Mouse (Mus musculus) embryonic facial prominence, embryonic 15.5 days (tissue): ENCODE data around the gene Prickle1. TPM values are rescaled to one million over a fixed set of nuclear protein-coding genes. Genes with fewer than 3 reads are reported as not detected.
A peak's percentile ranks its signal among the peaks of the same experiment; 100 is the strongest.

ENCODE experiments used
- ATAC-seq: fragments of 200-750 bp; cut with Nextera tagmentation; 2 replicates; pipeline ENCODE4 v1.8.0; 2017; ENCODE audit warnings: low read depth, moderate TSS enrichment; ENCODE audit not compliant: insufficient number of reproducible peaks, low FRiP score, low TSS enrichment
- H3K27ac ChIP-seq: fragments of 300-500 bp; sonication (generic); replicated peaks from 2 replicates; pipeline ENCODE4 v1.5.1; 2015; ENCODE audit warnings: mild to moderate bottlenecking, inconsistent platforms
- H3K27me3 ChIP-seq: fragments of 300-500 bp; sonication (generic); 2 replicates; pipeline ENCODE4 v1.6.1; 2015; ENCODE audit warnings: inconsistent platforms
- H3K36me3 ChIP-seq: fragments of 300-500 bp; sonication (generic); 2 replicates; pipeline ENCODE4 v1.6.1; 2015; ENCODE audit warnings: mild to moderate bottlenecking, inconsistent platforms
- H3K4me1 ChIP-seq: fragments of 300-500 bp; sonication (generic); 2 replicates; pipeline ENCODE4 v1.6.1; 2015; ENCODE audit warnings: inconsistent platforms
- H3K4me2 ChIP-seq: fragments of 300-500 bp; sonication (generic); replicated peaks from 2 replicates; pipeline ENCODE4 v1.6.1; 2015; ENCODE audit warnings: mild to moderate bottlenecking, inconsistent platforms
- H3K4me3 ChIP-seq: fragments of 300-500 bp; sonication (generic); replicated peaks from 2 replicates; pipeline ENCODE4 v1.5.1; 2015; ENCODE audit warnings: mild to moderate bottlenecking, inconsistent platforms
- H3K9ac ChIP-seq: fragments of 300-500 bp; sonication (generic); 2 replicates; pipeline ENCODE4 v1.6.1; 2015; ENCODE audit warnings: inconsistent platforms
- H3K9me3 ChIP-seq: fragments of 300-500 bp; sonication (generic); replicated peaks from 2 replicates; pipeline ENCODE4 v1.6.1; 2016; ENCODE audit warnings: inconsistent platforms
- WGBS: fragments of 180-500 bp; shearing (Covaris S2); methylation state at CpG from one replicate; pipeline ENCODE4 v1.1.7; 2015; 5-methylcytosine and 5-hydroxymethylcytosine counted together
- polyA plus RNA-seq: library from polyadenylated mRNA; unstranded; fragments of >200 nt; fragmentation: Nextera tagmentation; extraction: Ambion mirVana; gene quantifications from 2 replicates; pipeline ENCODE4 v1.2.1, GENCODE M21; 2015

The Prickle1 gene
- polyA plus RNA-seq, 1 experiment from 2014 or later = 40.2 TPM

GRCm38 (mm10) chr15:93548297-93548696 is 47.4 kb downstream of the Prickle1 start:
- Histone ChIP-seq H3K4me3 (no peak overlapping the region), H3K9ac (no peak overlapping the region), H3K9me3 (no peaks in the 10 kb centered on the region), H3K36me3 (no peaks in the 10 kb centered on the region), H3K27ac (no peak overlapping the region), H3K27me3 (no peaks in the 10 kb centered on the region), H3K4me2 (no peak overlapping the region), H3K4me1 (peaks cover 42% of the 10 kb centered on the region)
- ATAC-seq = no peak
- WGBS = 36% methylated on average over 9 of the region's 9 CpGs

GRCm38 (mm10) chr15:93539415-93539814 is 56.3 kb downstream of the Prickle1 start:
- Histone ChIP-seq H3K36me3 (no peaks in the 10 kb centered on the region), H3K27me3 (no peaks in the 10 kb centered on the region), H3K9me3 (no peaks in the 10 kb centered on the region), H3K4me1 (peaks cover 30% of the 10 kb centered on the region), H3K4me2 (no peak overlapping the region), H3K4me3 (no peak overlapping the region), H3K27ac (no peak overlapping the region), H3K9ac (no peak overlapping the region)
- ATAC-seq = no peak
- 86% methylated on average over 3 of the region's 3 CpGs for WGBS

- H3K4me1 ChIP-seq = peaks cover 30% of the 10 kb centered on the region
Observed at GRCm38 (mm10) chr15:93538551-93539205, 57.0 kb downstream of the Prickle1 start.

DNA sequence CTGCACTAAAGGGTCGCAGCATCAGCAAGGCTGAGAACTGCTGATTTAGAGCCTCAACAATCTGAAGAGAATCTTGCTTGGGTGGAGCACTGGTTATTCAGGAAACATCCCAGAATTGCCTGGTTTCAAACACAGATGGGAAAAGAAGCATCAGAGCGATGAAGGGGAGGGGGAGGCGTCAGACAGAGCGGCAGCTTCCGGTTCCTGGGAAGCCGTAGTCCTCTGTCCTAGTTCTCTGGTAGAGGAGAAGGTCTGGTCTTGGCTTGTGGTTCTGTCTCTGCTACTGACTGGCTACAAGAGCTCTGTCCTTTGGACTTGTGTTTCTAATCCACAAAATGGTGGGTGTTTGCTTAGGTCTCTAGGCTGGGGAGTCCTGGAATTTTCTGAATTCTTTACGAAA is 57.9 kb downstream of the Prickle1 start:
- Histone ChIP-seq H3K4me3 (no peak overlapping the region), H3K9ac (no peak overlapping the region), H3K27me3 (no peaks in the 10 kb centered on the region), H3K27ac (no peak overlapping the region), H3K36me3 (no peaks in the 10 kb centered on the region), H3K4me2 (no peak overlapping the region), H3K9me3 (no peaks in the 10 kb centered on the region), H3K4me1 (peaks cover 32% of the 10 kb centered on the region)
- 61% methylated on average over 7 of the region's 7 CpGs for WGBS
- ATAC-seq = no peak

More at GRCm38 (mm10) chr15:93538551-93539205, 57.0 kb downstream of the Prickle1 start:
- no peak overlapping the region for H3K4me3 ChIP-seq
- ATAC-seq = no peak
- no peaks in the 10 kb centered on the region for H3K36me3 ChIP-seq
- no peaks in the 10 kb centered on the region for H3K9me3 ChIP-seq
- no peak overlapping the region for H3K4me2 ChIP-seq
- no peak overlapping the region for H3K9ac ChIP-seq
- 83% methylated on average over 21 of the region's 21 CpGs for WGBS
- 0 out of 2 replicates have a peak overlapping the region, but pooled peaks have one; percentile 4 for H3K27ac ChIP-seq
- no peaks in the 10 kb centered on the region for H3K27me3 ChIP-seq

DNA sequence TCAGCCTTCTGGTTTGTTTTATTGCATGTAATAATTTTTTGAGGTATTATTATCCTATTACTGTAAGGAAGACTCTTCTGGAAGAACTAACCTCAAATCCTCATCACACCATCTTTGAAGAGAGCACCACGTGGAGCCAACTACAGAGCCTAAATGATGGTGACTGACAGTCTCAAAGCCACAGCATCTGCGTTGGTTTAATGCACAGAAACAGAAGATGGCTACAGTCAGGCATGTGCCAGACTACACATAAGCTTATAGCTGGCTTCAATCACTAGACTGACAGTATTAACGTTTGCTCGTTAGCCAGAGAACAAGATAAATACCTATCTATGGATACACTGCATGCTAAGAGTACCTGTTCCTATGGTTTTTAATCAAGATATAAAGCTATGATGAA is 59.5 kb downstream of the Prickle1 start:
- no peak overlapping the region for H3K27ac ChIP-seq
- no peaks in the 10 kb centered on the region for H3K9me3 ChIP-seq
- H3K4me1 ChIP-seq = peaks cover 32% of the 10 kb centered on the region
- H3K9ac ChIP-seq = no peak overlapping the region
- H3K36me3 ChIP-seq = no peaks in the 10 kb centered on the region
- H3K27me3 ChIP-seq = no peaks in the 10 kb centered on the region
- no peak overlapping the region for H3K4me2 ChIP-seq
- ATAC-seq = no peak
- WGBS = 36% methylated on average over 4 of the region's 4 CpGs
- H3K4me3 ChIP-seq = no peak overlapping the region

DNA sequence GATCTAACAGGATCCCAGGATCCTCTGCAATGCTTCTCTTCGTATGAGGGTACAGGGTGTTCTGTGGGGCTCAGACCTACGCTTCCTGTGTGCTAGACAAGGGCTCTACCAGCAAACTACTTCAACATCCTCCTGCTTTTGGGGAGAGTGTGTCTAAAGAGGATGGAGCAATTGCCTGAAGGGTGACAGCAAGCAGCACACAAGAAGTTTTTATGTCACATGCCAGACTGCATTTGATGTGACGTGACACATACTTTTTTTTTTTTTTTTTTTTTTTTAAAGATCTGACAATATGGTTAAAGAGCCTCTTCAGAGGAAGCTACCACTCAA is 65.0 kb downstream of the Prickle1 start:
- 65% methylated on average over 3 of the region's 3 CpGs for WGBS

DNA sequence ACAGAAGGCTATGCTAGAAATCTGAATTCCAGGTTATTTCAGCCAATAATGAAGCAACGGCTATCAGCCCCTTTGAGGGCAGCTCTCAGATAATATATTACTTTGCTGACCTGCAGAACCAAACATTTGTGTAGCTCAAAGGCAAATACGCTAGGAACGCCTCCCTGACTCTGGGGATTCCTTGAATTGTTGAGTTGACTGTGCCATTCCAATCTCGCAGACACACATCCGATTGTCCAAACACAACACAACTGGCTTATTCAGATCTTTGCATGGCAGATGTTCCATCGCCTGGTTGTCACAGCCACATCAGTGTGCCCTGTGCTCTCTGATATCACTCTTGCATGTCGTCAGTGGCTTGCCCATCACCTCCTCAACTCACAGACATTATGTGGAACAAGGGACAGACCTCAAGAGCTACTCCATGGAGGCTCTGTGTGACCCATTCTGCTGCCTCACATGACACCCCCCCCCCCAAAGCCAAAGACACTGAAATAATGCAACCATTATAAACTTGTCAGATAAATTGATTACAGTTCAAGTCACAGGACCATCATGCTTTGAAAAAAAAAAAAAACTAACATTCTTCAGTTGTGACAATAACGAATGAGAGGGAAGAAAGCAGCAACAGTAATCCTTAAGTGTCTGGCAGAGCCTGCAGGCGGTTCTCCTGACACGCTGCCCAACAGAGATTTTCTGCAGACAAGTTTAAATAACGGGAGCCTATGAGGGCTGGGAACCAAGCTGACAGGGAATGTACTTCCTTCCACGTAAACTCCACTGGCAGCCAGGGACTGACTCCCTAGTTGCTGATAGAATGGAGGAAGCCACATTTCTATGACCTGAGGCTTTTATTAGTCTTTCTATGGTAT is 65.6 kb downstream of the Prickle1 start:
- Histone ChIP-seq H3K36me3 (no peaks in the 10 kb centered on the region), H3K27me3 (no peaks in the 10 kb centered on the region), H3K4me2 (no peak overlapping the region), H3K27ac (no peak overlapping the region), H3K9ac (no peak overlapping the region), H3K4me1 (peaks cover 18% of the 10 kb centered on the region), H3K4me3 (no peak overlapping the region), H3K9me3 (no peaks in the 10 kb centered on the region)
- no peak for ATAC-seq
- 49% methylated on average over 12 of the region's 12 CpGs for WGBS

More for the DNA sequence above, 65.0 kb downstream of the Prickle1 start:
- Histone ChIP-seq H3K9me3 (no peaks in the 10 kb centered on the region), H3K4me2 (no peak overlapping the region), H3K27ac (no peak overlapping the region), H3K36me3 (no peaks in the 10 kb centered on the region), H3K27me3 (no peaks in the 10 kb centered on the region), H3K4me1 (peaks cover 18% of the 10 kb centered on the region), H3K4me3 (no peak overlapping the region), H3K9ac (no peak overlapping the region)
- no peak for ATAC-seq

GRCm38 (mm10) chr15:93525305-93525917 is 70.3 kb downstream of the Prickle1 start:
- H3K27me3 ChIP-seq = no peaks in the 10 kb centered on the region
- H3K4me1 ChIP-seq = peaks cover 21% of the 10 kb centered on the region
- H3K9ac ChIP-seq = no peak overlapping the region
- 81% methylated on average over 5 of the region's 5 CpGs for WGBS
- H3K36me3 ChIP-seq = no peaks in the 10 kb centered on the region
- H3K4me2 ChIP-seq = no peak overlapping the region
- H3K4me3 ChIP-seq = no peak overlapping the region
- no peaks in the 10 kb centered on the region for H3K9me3 ChIP-seq
- H3K27ac ChIP-seq = no peak overlapping the region
- ATAC-seq = no peak

- peaks cover 54% of the 10 kb centered on the region for H3K4me1 ChIP-seq
- no peaks in the 10 kb centered on the region for H3K27me3 ChIP-seq
- H3K9ac ChIP-seq = no peak overlapping the region
- H3K27ac ChIP-seq = no peak overlapping the region
- WGBS = 55% methylated on average over 3 of the region's 3 CpGs
- ATAC-seq = no peak
- no peak overlapping the region for H3K4me2 ChIP-seq
- H3K9me3 ChIP-seq = no peaks in the 10 kb centered on the region
- no peaks in the 10 kb centered on the region for H3K36me3 ChIP-seq
- no peak overlapping the region for H3K4me3 ChIP-seq
Observed at GRCm38 (mm10) chr15:93521787-93522180, 73.9 kb downstream of the Prickle1 start.

- Histone ChIP-seq H3K9me3 (no peaks in the 10 kb centered on the region), H3K36me3 (no peaks in the 10 kb centered on the region), H3K27ac (peak overlapping the region; percentile 28; the same call in 1 of the 2 replicates), H3K4me2 (no peak overlapping the region), H3K9ac (no peak overlapping the region), H3K27me3 (no peaks in the 10 kb centered on the region), H3K4me1 (peaks cover 54% of the 10 kb centered on the region), H3K4me3 (no peak overlapping the region)
- ATAC-seq = no peak
- 51% methylated on average over 11 of the region's 11 CpGs for WGBS
Observed at GRCm38 (mm10) chr15:93521088-93521786, 74.5 kb downstream of the Prickle1 start.
